Comparison of ENCODE assay signal across 10 mouse cellular contexts in genomic region chr2:109153402-109154050, GRCm38 (mm10).
DNase-seq lines count a peak whose midpoint lies in the region; TF ChIP-seq lines count a peak whose summit lies in the region.
"Had no signal": no experiment of that assay in that cellular context is flagged by ENCODE, and none has a peak within 500 bp of the region (broad histone marks: within the 10 kb centered on the region; RNA-seq: fewer than 3 reads in every experiment).

No protein-coding gene starts in this region.

- no peak for TF ChIP-seq CTCF in layer of hippocampus, adult 2 months (conservative IDR thresholded peaks at IDR 0.05)

- no peak overlapping the region for H3K4me3 ChIP-seq in layer of hippocampus, adult 2 months
- H3K4me3 ChIP-seq: embryonic facial prominence, embryonic 15.5 days had no signal

- peak overlapping the region; percentile 37 for H3K27ac ChIP-seq in layer of hippocampus, adult 2 months
- H3K27ac ChIP-seq: embryonic facial prominence, embryonic 15.5 days had no signal

- peak; percentile 66 for DNase-seq in heart, adult 11 months
- DNase-seq in heart, adult 9 months (ENCODE audit: low spot score in 2 of 2), result no peak
- DNase-seq in 3134 (ENCODE audit: extremely low read depth, insufficient read length, low spot score) (peak; percentile 2), MN1 (ENCODE audit: low spot score) (no peak)
- DNase-seq in adrenal gland, postnatal 25 days, result peak; percentile 18
- peak; percentile 11 to 12 for DNase-seq in layer of hippocampus, adult 2 months (ENCODE audit: low spot score in 2 of 2)
- no peak for DNase-seq in cerebellum, postnatal 36 days
- no peak for DNase-seq in frontal cortex, postnatal 14 days (ENCODE audit: low spot score in 2 of 2)
- DNase-seq: right cerebral cortex, postnatal 4 days had no signal

Comparison
In these comparisons a context has a peak if more than half of its experiments do, and no peak if none do; other contexts are left out.
1. DNase-seq: peak in heart, adult 11 months (single experiment), 3134 (single experiment), adrenal gland, postnatal 25 days (single experiment) and layer of hippocampus, adult 2 months (2 of 2); none in heart, adult 9 months (0 of 2), MN1 (single experiment), cerebellum, postnatal 36 days (0 of 2) and frontal cortex, postnatal 14 days (0 of 2).